Mouse (Mus musculus) liver, postnatal 0 days (tissue): Measurements from ENCODE around the gene Chic2. TPM values are rescaled to one million over a fixed set of nuclear protein-coding genes. Genes with fewer than 3 reads are reported as not detected.

Source experiments
- ATAC-seq: fragments of 200-750 bp; cut with Nextera tagmentation; 2 replicates; pipeline ENCODE4 v1.8.0; 2017; ENCODE audit warnings: mild to moderate bottlenecking, moderate library complexity
- DNase-seq: peaks from one replicate; pipeline ENCODE4 v3.0.0-alpha.2; 2016
- H3K27ac ChIP-seq: fragments of 300-500 bp; sonication (generic); 2 replicates; pipeline ENCODE4 v1.5.1; 2014; ENCODE audit warnings: antibody characterized with exemption, moderate library complexity, mild to moderate bottlenecking, low read depth
- H3K27me3 ChIP-seq: fragments of 300-500 bp; sonication (generic); 2 replicates; pipeline ENCODE4 v1.6.1; 2014; ENCODE audit warnings: low read length, control low read depth, mixed read lengths; ENCODE audit not compliant: insufficient read depth
- H3K36me3 ChIP-seq: fragments of 300-500 bp; sonication (generic); replicated peaks from 2 replicates; pipeline ENCODE4 v1.6.1; 2014; ENCODE audit warnings: mild to moderate bottlenecking, control low read depth, low read length, moderate library complexity, mixed read lengths; ENCODE audit not compliant: insufficient read depth
- H3K4me1 ChIP-seq: fragments of 300-500 bp; sonication (generic); 2 replicates; pipeline ENCODE4 v1.6.1; 2014; ENCODE audit warnings: antibody characterized with exemption, mild to moderate bottlenecking, control low read depth; ENCODE audit not compliant: insufficient read depth
- H3K4me2 ChIP-seq: fragments of 300-500 bp; sonication (generic); 2 replicates; pipeline ENCODE4 v1.6.1; 2014; ENCODE audit warnings: low read depth, mild to moderate bottlenecking, low read length, moderate library complexity, mixed read lengths
- H3K4me3 ChIP-seq: fragments of 300-500 bp; sonication (generic); 2 replicates; pipeline ENCODE4 v1.5.1; 2014; ENCODE audit warnings: low read depth, low read length
- H3K9ac ChIP-seq: fragments of 300-500 bp; sonication (generic); replicated peaks from 2 replicates; pipeline ENCODE4 v1.6.1; 2014; ENCODE audit warnings: mild to moderate bottlenecking, moderate library complexity
- H3K9me3 ChIP-seq: fragments of 300-500 bp; sonication (generic); 2 replicates; pipeline ENCODE4 v1.6.1; 2016; ENCODE audit warnings: mild to moderate bottlenecking, control low read depth, low read length, mixed read lengths
- CTCF ChIP-seq: sonication (generic); IDR thresholded peaks from 2 replicates; pipeline ENCODE4 v1.5.1; 2016; ENCODE audit warnings: antibody characterized with exemption, low read depth
- EP300 ChIP-seq: IDR thresholded peaks from 2 replicates; pipeline ENCODE4 v1.6.1; 2016; ENCODE audit warnings: antibody characterized with exemption, low read depth, mild to moderate bottlenecking
- WGBS: fragments of 180-500 bp; shearing (Covaris S2); extraction: QIAGEN DNeasy Blood & Tissue Kit; methylation state at CpG from one replicate; pipeline ENCODE4 v1.1.7; 2014; ENCODE audit not compliant: insufficient replicate concordance; 5-methylcytosine and 5-hydroxymethylcytosine counted together
- polyA plus RNA-seq: library from polyadenylated mRNA; unstranded; fragments of >200 nt; fragmentation: Nextera tagmentation; extraction: Ambion mirVana; gene quantifications from 2 replicates; pipeline ENCODE4 v1.2.1, GENCODE M21; 2015

Gene Chic2
- polyA plus RNA-seq, 1 experiment from 2014 or later: 27.8 TPM

GRCm38 (mm10) chr5:74952938-74953337 lies 91.6 kb downstream of the Chic2 start:
- Histone ChIP-seq H3K9me3 (no peaks in the 10 kb centered on the region), H3K36me3 (no peaks in the 10 kb centered on the region), H3K4me2 (no peak overlapping the region), H3K27ac (no peak overlapping the region), H3K9ac (no peak overlapping the region), H3K27me3 (peaks cover 6% of the 10 kb centered on the region; the same call in 1 of the 2 replicates), H3K4me3 (no peak overlapping the region), H3K4me1 (peaks cover 3% of the 10 kb centered on the region; the same call in 1 of the 2 replicates)
- TF ChIP-seq CTCF (no peak), EP300 (no peak)
- no peak for ATAC-seq
- 50% methylated on average over 2 of the region's 2 CpGs for WGBS
- DNase-seq: no peak

DNA sequence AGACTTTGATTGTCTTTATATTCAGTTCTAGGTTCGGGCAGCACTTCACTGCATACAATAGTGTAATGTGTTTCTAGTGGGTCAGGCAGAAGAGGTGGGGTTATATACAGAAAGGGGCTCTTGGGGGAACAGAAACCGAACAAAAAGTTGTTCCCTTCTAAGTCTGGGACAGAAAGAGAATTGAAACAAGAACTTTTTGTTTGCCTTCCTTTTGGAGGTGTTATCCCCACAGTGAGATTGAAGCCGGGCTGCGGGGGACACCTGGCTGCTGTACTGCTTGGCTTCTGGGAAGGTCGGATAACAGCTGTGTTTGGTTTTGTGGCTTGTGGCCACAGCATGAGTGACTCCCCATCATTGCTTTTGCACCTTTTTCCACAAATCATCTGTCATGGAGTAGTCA lies 93.2 kb downstream of the Chic2 start:
- TF ChIP-seq EP300 (no peak), CTCF (no peak)
- Histone ChIP-seq H3K9me3 (no peaks in the 10 kb centered on the region), H3K36me3 (no peaks in the 10 kb centered on the region), H3K9ac (no peak overlapping the region), H3K4me1 (no peaks in the 10 kb centered on the region), H3K27me3 (peaks cover 2% of the 10 kb centered on the region; the same call in 1 of the 2 replicates), H3K27ac (no peak overlapping the region), H3K4me2 (no peak overlapping the region), H3K4me3 (no peak overlapping the region)
- no peak for ATAC-seq
- no peak for DNase-seq
- whole genome bisulfite sequencing: 57% methylated on average over 5 of the region's 5 CpGs

DNA sequence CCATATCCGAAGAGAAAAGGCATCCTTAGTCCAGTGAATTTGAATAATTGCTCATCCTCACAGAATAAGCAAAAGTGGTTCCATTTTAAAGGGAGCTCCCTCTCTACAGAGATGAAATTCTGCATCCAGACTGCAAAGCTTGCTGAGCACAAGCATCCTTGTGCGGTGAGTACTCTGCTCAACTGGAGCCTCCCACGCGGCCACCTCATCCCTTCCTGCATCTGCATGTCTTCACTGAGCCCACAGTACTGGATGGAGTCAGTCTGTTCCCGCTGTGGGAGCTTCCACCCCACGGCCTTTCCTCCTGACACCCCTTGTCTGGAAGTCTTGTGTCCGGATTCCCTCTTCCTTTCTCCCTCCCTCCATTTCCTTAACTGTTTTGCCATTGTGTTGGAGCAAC lies 95.3 kb downstream of the Chic2 start:
- WGBS: 62% methylated on average over 7 of the region's 7 CpGs
- no peak overlapping the region for H3K27ac ChIP-seq
- TF ChIP-seq EP300 (no peak), CTCF (no peak)
- peaks cover under 1% of the 10 kb centered on the region; the same call in 1 of the 2 replicates for H3K4me1 ChIP-seq
- H3K9me3 ChIP-seq: no peaks in the 10 kb centered on the region
- ATAC-seq (no peak), DNase-seq (no peak)
- H3K27me3 ChIP-seq: peaks cover 5% of the 10 kb centered on the region; the same call in 1 of the 2 replicates
- H3K4me2 ChIP-seq: no peak overlapping the region
- H3K4me3 ChIP-seq: no peak overlapping the region
- H3K36me3 ChIP-seq: no peaks in the 10 kb centered on the region
- no peak overlapping the region for H3K9ac ChIP-seq

- H3K36me3 ChIP-seq: no peaks in the 10 kb centered on the region
- H3K27me3 ChIP-seq: peaks cover 5% of the 10 kb centered on the region; the same call in 1 of the 2 replicates
- DNase-seq (no peak), ATAC-seq (no peak)
- H3K9me3 ChIP-seq: no peaks in the 10 kb centered on the region
- no peak overlapping the region for H3K4me2 ChIP-seq
- H3K4me3 ChIP-seq: no peak overlapping the region
- H3K27ac ChIP-seq: no peak overlapping the region
- H3K9ac ChIP-seq: no peak overlapping the region
- WGBS: 34% methylated on average over 8 of the region's 8 CpGs
- H3K4me1 ChIP-seq: peaks cover 3% of the 10 kb centered on the region; the same call in 1 of the 2 replicates
- TF ChIP-seq EP300 (no peak), CTCF (no peak)
These were observed 96.1 kb downstream of the Chic2 start for GRCm38 (mm10) chr5:74948482-74948881.

Other genes starting within 250 kb of the Chic2 start
- gene Gsx2, start 30.8 kb upstream of the Chic2 start, polyA plus RNA-seq: not detected in 2 replicates
- 1.3 TPM in 2 replicates for gene Pdgfra, start 107.5 kb upstream of the Chic2 start, polyA plus RNA-seq